Mouse (Mus musculus) cerebellum, adult 11-12 months (tissue): ENCODE measurements around the gene Golph3.

ENCODE experiments used
- DNase-seq: peaks from one replicate; pipeline ENCODE4 v3.0.0; 2022

The Golph3 gene

DNA sequence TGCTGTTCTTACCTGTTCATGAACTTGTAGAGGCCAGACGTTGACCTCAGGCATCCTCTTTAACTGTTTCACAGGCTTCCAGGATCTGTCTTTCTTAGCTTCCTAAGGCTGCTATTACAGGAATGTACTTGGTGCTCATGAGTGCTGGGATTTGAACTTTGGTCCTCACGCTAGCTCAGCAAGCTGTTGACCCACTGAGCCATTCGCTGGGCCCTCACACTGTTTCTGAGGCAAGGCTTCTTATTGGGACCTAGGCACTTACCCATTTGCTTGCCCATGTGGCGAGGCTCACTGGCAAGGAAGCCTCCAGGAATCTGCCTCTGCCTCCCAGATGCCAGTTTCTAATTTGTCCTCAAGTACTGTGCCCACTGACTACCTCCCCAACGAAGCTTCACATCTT, 1.4 kb upstream of the Golph3 start:
- DNase-seq, result no peak

DNA sequence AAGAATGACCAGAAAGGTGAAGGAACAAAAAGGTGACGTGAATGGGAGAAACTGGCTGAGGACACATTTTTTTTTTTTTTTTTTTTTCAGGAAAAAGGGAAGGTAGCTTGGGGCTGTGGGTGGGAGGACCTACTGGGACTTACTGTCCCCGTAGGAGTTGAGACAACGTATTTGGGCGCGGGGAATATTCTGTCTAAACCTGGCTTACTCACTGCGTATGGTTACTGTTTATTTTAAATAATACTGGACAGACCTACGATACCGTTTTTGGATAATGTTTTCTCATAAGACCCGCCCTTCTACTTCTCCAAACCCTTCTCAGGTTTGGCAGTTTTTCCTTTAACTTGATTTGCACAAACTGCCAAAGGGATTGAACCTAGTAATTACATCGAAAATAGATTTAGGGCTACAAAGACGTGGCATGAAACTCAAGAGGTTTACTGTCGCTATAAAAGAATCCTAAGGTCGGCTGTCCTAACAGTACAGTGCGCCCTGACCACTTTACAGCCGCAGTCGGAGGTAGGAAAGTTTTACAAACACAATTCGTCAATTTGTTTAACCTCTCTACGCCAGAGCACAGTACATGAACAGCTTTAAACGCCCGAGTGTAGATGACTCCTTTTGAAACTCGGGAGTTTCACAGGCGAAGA, 684 bp upstream of the Golph3 start:
- no peak for DNase-seq

DNA sequence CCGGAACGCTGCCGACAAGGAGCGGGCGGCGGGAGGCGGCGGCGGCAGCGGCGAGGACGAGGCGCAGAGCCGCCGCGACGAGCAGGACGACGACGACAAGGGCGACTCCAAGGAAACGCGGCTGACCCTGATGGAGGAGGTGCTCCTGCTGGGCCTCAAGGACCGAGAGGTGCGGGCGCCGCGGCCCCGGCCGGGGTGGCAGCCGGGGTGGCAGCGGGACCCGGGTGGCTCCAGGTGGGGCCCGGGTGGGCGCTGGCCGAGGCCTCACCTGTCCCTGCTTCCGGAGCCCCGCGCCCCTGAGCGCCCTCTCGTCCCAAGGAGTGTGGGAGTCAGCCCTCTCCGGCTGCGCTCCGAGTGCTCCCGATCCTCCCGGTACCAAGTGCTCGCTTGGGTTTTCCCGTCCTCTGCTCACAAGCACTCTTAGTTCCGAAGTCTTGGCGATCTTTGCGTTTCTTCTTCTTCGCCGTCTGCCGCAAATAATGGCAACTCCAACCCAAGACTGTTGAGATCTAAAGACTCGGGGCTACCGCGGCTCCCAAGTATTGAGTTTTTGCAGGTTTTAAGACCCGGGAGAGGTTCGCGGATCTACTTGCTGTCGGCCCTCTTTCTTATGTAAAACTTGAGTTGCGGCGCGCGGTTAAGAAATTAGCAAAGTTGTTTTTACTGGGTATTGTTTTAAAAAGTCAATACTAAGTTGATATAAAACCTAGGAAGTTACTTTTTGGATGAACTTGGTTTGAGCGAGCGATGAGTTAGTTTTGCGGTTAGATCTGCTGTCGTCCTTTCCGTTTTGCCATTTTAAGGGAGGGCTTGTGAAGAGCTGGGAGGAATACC, 755 bp downstream of the Golph3 start, which contains the start of gene 1810049J17Rik:
TSS of gene 1810049J17Rik (minus strand) at position 112 of the 834 bp plus-strand sequence.
- peak; percentile 57 for DNase-seq

DNA sequence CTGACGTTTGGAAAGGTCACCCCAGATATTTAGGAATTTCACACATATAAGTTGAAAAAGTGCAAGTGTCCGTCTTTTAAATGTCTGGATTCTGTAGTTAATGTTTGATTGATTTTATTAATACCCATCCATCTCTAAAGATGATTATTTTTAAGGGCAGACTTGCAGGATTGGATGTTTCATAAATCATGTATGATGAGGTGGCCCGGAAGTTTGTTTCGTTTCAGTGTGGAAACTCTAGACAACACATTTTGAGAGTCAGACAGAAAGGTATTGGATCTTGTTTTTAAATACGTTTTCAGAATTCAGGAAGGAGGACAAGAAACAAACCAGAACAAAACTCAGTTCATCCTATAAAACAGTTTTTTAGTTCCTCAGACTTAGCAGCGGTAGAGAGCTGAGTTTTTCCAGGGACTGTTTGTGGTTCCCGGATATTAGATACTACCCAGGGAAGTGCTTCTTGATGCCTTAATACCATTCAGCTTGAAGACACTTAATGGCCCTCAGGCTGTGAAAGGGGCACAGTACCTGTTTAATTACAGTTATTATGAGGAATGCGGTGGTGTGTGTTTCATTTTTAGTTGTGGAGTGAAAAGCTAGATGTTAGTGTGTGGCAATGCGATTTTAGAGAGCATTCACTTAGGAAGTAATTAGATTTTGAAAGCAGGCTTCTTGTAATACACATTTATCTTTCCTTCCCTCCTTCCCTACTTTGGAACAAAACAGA, 1.6 kb downstream of the Golph3 start:
- no peak for DNase-seq

DNA sequence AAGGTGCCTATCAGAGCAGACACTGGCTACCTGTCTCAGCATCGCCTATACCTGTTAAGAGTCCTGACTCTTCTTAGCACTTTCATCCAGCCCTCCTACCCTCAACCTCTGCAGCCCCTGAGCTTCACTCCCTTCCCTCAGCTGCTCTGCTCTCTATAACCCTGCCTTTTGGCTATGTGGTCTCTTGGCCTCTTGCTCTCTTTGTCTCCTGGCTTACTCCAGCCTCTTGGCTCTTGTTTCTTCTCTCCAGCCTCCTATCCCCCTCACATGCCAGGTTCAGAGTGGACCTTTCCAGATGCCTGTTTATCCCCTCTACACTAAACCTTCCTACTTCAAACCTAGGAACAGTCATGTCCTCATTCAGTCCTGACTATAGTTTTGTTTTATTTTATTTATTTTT, 3.1 kb downstream of the Golph3 start:
- no peak for DNase-seq

DNA sequence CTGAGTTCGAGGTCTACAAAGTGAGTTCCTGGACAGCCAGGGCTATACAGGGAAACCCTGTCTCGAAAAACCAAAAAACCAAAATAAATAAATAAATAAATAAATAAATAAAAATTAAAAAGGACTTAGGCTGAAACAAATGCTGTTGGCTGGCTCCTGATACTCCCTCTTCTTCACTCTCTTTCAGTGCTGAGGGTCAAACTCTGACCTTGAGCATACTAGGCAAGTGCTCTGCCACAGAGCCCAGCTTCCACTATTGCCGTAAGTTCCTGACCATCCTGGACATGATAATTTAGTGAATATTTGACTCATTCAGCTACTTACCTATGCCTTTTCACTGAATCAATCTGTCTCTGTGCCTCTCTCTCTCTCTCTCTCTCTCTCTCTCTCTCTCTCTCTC, 9.1 kb downstream of the Golph3 start:
- DNase-seq, result no peak

DNA sequence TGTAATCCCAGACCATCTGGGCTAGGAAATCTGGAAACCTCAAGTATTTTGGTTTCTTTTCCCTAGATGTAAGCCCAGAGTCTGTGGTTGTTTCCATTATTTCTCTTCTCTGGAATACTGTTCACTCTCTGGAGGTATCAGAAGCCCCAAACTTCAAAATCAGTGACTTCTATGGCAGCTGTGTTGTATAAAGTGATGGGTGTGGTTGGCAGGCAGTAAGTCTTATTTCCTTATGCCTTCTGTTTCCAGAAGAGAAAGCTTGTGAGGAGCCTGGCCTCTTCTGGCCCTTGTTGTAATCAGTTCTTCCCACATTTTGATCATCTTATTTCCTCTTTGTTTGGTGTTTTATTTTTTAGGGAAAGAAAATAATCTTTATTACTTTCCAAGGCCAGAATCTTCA, 9.6 kb downstream of the Golph3 start:
- no peak for DNase-seq

DNA sequence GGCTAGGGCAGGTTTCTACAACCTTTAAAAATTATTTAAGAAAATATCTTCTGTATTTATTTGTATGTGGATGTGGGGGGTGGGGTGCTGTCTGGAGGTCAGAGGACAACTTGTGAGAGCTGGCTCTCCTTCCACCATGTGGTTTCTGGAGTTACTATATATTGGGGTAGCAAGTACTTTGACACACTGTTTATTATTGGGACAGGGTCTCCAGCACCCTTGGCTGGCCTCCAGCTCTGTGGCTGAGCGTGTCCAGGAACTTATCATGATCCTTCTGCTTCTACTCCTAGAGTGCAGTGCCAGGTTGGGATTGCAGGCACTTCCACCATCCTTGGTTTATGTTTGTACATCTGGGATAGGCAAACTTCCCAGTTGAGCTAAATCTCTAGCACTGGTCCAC, 10.1 kb downstream of the Golph3 start:
- DNase-seq, result no peak

DNA sequence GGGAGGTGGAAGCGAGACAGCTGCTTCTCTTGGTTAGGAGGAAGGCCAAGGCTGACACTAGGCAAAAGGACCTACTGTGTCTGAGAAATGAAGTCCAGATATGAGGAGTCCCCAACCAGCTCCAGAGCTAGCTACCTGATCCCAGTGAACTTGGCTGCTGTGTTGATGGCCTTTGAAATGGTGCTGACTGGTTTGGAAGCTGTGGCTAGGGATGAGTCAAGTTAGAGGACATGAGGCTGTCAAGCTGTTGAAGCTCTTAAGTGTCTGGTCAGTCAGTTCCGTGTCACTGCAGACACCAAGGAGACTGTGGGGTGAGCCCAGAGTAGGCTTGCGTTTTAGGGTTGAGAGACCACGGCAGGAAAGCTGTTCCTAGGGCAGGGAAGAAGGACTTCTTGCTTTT, 13.1 kb downstream of the Golph3 start:
- no peak for DNase-seq

DNA sequence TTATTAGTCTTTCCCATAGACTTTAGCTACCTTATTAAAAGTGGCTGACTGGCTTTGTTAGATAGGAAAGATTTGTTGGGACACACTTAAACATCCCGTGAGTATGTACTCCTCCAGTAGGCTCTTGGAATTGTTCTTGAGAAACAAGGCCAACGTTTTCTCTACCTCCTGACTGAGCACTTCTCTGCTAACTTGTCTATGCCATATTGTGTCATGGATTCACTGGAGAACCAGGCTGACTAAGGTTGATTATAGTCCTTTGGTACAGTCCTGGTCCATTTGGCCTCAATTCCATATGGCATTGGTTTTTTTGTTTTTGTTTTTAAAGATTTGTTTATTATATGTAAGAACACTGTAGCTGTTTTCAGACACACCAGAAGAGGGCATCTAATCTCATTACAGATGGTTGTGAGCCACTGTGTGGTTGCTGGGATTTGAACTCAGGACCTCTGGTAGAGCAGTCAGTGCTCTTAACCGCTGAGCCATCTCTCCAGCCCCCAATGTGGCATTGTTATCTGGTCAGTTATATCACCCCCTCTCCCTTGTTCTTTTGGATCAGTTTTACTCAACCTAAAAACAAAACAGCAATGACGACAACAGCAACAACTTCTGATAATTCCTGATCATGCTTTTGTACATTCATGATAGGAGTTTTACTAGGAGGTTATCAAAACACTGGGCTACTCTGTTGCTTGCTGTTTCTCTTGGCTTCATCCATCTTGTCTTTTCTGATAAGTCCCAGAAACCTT, 16.0 kb downstream of the Golph3 start:
- DNase-seq, result no peak

DNA sequence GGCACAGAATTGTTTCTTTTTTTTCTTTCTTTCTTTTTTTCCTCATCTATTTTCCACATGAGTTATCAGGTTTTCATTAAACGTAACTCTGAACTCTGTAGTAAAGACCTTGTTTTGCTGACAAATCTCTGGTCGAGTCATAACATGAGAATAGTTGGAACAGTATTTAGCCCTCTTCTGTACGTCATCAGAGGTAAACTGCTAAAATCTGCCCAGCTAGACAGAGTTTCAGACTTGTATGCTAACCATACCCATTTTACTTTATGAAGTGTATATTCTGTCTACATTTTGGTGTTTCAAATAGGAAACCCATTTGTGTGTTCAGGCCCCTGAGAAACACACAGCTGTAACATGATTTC, 16.5 kb downstream of the Golph3 start:
- no peak for DNase-seq

DNA sequence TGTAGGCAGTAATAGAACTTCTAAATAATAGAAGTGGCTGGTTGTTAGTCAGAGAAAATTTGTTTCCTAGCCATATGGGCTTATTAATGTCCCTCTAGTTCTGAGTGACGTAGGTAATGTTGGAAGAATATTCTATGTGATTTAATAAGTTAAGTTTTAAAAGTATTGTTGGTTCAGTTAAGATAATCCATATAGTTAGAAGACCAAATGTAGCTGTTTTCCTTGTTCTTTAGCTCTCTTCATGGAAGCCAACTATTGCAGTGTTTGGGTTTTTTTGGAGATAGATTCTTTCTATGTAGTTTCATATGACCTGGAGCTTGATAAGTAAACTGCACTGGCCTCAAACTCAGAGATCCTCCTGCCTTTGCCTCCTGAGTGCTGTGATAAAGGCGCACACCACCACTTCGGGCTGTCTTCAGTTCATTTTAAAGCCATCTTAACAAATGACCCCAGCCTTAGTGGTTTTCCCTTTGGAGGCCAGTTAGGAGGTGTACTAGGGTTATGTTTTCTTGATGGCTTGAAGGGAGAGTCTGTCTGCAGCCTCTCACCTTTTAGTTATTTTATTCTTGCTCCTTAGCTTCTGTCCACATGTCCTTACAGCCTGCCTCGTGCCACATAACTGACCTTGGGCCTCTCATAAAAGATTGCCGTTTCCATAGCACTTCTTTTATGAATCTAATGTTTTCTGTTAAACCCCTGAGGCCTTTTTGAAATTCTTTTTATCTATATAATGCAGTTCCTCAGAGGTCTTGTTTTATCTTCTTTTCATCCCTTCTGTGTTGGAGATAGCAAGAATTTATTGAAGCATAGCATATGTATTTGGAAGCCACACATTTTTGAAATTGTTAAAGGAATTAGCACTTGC, 19.5 kb downstream of the Golph3 start:
- no peak for DNase-seq

DNA sequence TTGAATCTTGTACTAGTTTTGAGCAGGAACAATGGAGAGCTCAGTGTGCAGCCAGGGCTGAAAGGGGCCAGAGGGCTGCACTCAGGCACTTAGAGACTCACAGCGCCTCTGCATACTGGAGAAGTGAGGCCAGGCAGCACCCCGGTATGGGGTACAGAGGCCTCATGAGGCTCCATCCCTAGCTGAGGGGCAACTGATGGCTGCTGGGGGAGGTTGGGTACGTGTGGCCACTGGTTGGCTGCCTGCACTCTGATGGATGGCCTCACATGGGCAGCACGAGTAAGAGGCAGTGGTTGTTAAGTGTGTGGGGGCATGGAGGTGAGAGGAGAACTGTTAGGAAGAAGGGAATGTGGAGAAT, 20.1 kb downstream of the Golph3 start:
- no peak for DNase-seq

DNA sequence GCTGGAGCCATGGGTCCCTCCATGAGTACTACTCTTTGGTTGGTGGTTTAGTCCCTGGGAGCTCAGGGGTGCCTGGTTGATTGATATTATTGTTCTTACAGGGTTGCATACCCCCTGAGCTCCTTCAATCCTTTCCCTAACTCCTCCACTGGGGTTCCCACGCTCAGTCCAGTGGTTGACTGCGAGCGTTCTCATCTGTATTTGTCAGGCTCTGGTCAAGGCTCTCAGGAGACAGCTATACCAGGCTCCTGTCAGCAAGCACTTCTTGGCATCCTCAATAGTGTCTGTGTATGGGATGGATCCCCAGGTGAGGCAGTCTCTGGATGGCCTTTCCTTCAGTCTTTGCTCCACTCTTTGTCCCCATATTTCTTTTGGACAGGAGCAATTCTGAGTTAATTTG, 25.7 kb downstream of the Golph3 start:
- DNase-seq, result no peak

DNA sequence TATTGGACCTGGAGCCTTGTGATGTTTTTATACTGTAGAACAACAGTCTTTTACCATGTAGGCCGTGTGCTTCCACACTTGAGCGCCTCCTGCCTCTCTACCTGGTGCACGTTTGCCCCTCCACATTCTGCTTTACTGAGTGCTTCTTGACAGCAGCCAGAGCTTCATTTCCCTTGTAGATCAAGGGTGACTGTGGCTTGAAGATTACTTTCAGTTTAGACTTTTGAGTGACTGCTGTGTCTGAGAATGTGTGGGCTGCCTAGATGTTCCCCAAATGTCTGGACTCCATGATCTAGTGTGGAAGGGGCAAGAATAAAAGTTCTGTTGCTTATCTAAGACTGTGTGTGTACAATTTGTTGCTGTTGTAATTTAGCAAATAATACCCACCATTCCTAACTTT, 27.7 kb downstream of the Golph3 start:
- DNase-seq, result no peak

DNA sequence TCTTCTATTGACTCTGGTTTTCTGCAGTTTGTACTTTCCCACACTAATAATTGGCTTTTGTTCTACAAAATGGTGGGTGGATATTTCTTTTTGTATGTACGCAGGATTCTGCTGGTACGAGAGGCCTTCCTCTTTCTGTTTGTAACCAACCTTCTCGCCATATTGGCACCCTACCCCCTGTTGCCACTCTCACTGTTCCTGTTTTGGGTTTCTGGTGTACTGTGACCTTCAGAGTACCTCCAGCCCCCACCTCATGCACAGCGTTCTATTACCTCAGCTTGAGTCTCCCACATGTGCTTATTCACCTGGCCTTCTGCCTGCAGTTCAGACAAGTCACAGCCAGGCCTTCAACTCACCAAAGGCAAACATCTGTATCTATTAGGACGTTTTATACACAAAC, 28.6 kb downstream of the Golph3 start:
- no peak for DNase-seq

DNA sequence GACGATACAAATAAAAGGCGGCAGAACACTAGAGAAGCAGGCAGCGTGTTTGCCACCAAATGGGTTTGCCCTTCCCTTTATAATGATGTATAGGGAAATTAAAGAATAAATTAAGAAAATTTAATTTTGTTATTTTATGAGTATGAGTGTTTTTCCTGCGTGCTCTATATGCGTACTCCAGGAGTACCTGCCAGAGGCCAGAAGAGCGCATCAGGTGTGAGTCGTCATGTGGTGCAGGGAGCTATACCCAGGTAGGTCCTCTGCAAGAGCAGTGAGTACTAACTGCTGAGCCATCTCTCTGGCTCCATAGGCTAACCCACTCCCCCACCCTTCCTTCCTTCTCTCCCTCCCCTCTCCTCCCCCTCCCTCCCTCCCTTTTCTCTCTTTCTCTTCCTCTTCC, 30.2 kb downstream of the Golph3 start:
- DNase-seq, result no peak

DNA sequence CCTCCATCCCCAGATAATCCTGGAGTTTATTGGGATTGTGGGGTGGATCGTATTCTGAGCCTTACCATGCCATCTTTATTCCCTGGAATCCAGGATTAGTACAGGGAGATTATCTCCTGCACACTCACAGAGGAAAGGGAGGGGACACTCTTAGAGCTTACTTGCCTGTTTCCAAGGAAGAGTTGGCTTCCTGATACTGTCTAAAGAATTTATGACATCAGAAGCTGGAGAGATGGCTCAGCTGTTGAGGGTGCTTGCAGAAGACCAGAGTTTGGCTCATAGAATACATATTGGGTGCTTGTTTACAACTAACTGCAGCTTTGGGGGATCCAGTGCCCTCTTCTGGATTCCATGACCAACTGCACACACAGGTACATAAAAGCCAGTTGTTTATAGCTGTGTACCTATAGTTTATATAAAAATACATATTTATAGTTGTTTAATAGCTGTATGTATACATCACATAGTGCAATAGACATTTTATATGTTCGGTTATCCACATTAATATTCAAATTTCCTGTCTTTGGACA, 33.1 kb downstream of the Golph3 start:
- DNase-seq, result no peak

DNA sequence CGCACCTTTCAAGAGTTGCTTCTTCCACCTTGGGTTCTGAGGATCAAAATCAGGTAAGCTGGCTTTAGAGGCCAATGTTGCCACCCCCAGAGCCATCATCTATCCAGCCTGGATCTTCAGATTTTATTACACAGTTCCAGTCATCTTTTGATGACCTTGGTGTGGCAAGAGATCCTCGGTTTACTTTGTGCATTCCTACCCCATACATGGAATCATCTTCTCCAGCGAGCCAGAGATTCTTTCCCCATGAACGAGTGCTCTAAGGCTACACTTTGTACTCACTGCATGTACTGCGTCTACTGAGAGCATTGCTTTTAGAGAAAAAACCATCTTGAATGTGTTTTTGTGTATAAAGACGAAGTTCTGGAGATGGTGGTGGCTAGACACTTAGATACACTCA, 34.0 kb downstream of the Golph3 start:
- no peak for DNase-seq

DNA sequence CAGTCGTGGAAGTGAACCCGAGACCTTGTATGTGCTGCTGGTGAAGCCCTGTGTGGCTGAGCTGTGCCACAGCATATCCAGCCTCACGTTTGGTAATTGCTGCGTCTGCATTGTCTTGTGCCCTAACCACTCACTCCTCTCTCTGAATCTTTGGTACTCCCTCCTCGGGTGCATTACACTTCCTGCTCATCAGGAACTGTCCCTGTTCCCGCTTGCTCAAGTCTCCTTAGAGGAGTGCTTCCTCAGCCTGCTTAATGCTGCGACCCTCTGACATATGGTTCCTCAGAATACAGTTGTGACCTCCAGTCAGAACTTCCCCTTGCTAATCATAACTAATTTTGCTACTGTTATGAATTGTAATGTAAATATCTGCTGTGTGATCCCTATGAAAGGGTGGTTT, 34.7 kb downstream of the Golph3 start:
- DNase-seq, result no peak

DNA sequence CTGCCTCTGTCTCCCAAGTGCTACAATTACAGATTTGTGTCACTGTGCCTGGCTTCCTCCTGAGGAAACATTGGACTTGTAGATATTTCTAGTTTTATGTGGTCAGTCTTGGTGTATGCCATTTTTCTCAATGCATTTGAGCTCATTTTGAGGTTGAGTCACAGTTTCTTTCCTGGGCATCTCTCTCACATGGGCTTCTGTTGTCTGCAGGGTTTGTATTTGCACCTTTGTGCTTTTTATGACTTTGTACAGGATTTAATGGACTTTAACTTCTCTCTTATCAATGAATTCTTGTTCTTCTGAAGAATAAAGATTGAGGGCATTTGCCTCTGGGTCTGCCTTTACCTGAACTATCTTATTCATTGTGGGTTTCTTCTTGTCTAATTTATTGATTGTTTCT, 36.2 kb downstream of the Golph3 start:
- no peak for DNase-seq

DNA sequence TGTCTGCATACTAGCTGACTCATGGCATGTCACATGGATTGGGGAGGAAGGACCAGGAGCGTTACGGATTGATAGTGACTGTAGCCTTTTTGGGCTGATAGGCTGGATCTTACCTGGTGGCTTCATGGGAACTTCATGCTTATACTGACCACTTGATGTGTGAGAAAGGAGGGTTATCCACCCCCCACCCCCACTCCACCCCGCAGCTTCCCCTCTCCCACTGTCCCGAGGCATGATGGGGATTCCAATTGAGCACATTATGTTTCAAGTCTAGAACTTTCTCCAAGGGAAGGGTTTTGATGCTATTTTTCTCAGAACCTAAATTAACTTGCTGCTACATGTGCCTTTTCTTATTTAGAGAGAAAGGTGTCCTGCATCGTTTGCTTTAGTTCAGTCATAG, 37.1 kb downstream of the Golph3 start:
- DNase-seq, result no peak
